Mouse (Mus musculus): ENCODE measurements around the gene Alyref2.

GRCm38 (mm10) chr1:171469678-171470077, 33.6 kb upstream of the Alyref2 start:
- TF ChIP-seq ZC3H11A (IDR thresholded peaks at IDR 0.05; ENCODE audit: borderline replicate concordance, low read depth, low read length) = no peak
- no peak for TF ChIP-seq MAFK (IDR thresholded peaks at IDR 0.05; ENCODE audit: insufficient read depth, low read depth, low read length)

Data from ES-E14 (cell line).